Mouse (Mus musculus) small intestine, adult 2 months (tissue): ENCODE data around the gene Dcn. TPM values are rescaled to one million over a fixed set of nuclear protein-coding genes. Genes with fewer than 3 reads are reported as not detected.

Experiments used
- H3K27ac ChIP-seq: fragments of 200-500 bp; 2 replicates; pipeline ENCODE4 v1.5.1; 2012; ENCODE audit warnings: low read depth, low read length, control low read depth, inconsistent platforms; ENCODE audit not compliant: insufficient read depth
- H3K27me3 ChIP-seq: fragments of 200-500 bp; 2 replicates; pipeline ENCODE4 v1.6.1; 2012; ENCODE audit warnings: mild to moderate bottlenecking, moderate library complexity, low read length, inconsistent platforms; ENCODE audit not compliant: control insufficient read depth, insufficient read depth
- H3K36me3 ChIP-seq: fragments of 200-500 bp; 2 replicates; pipeline ENCODE4 v1.6.1; 2012; ENCODE audit warnings: mild to moderate bottlenecking, low read length, control low read depth, inconsistent platforms; ENCODE audit not compliant: control insufficient read depth, insufficient read depth
- H3K4me1 ChIP-seq: fragments of 200-500 bp; 2 replicates; pipeline ENCODE4 v1.6.1; 2012; ENCODE audit warnings: low read length, inconsistent platforms, mixed read lengths; ENCODE audit not compliant: control insufficient read depth, insufficient read depth, insufficient read length
- H3K4me3 ChIP-seq: fragments of 200-500 bp; 2 replicates; pipeline ENCODE4 v1.5.1; 2012; ENCODE audit warnings: low read depth, mild to moderate bottlenecking, control low read depth, inconsistent platforms, low read length, moderate library complexity
- CTCF ChIP-seq: fragments of 200-500 bp; IDR thresholded peaks from 2 replicates; pipeline ENCODE4 v1.5.1; 2012; ENCODE audit warnings: low read depth, mild to moderate bottlenecking, control low read depth, inconsistent platforms, low read length, moderate library complexity, mixed read lengths; ENCODE audit not compliant: insufficient replicate concordance, insufficient read length; ENCODE audit errors: extremely low read depth
- POLR2A ChIP-seq: fragments of 200-500 bp; IDR thresholded peaks from 2 replicates; pipeline ENCODE4 v1.6.1; 2012; ENCODE audit warnings: low read depth, mild to moderate bottlenecking, control low read depth, inconsistent platforms, low read length, moderate library complexity
- WGBS: fragments of 180-500 bp; shearing (Covaris S2); methylation state at CpG from one replicate; pipeline ENCODE4 v1.1.7; 2018; 5-methylcytosine and 5-hydroxymethylcytosine counted together
- polyA plus RNA-seq: library from polyadenylated mRNA; depleted of rRNA; stranded (reverse); fragments of >200 nt; gene quantifications from 2 replicates; pipeline ENCODE4 v1.2.3, GENCODE M21; 2012

Gene Dcn
- polyA plus RNA-seq, 1 experiment, result 33.5 TPM

- 81% methylated on average over 3 of the region's 3 CpGs for WGBS
- no peaks in the 10 kb centered on the region for H3K27me3 ChIP-seq
- TF ChIP-seq CTCF, result no peak
- no peak for TF ChIP-seq POLR2A
- no peaks in the 10 kb centered on the region for H3K4me1 ChIP-seq
- H3K27ac ChIP-seq, result no peak overlapping the region
- H3K36me3 ChIP-seq, result no peaks in the 10 kb centered on the region
- H3K4me3 ChIP-seq, result no peak overlapping the region
These were observed 12.6 kb upstream of the Dcn start for GRCm38 (mm10) chr10:97466818-97467217.

GRCm38 (mm10) chr10:97469411-97470140 is 9.8 kb upstream of the Dcn start:
- Histone ChIP-seq H3K4me3 (no peak overlapping the region), H3K36me3 (no peaks in the 10 kb centered on the region), H3K27ac (0 out of 2 replicates have a peak overlapping the region, but pooled peaks have one; percentile 45), H3K27me3 (no peaks in the 10 kb centered on the region), H3K4me1 (no peaks in the 10 kb centered on the region)
- 48% methylated on average over 3 of the region's 3 CpGs for WGBS
- TF ChIP-seq POLR2A, result no peak
- TF ChIP-seq CTCF, result no peak

- no peak for TF ChIP-seq POLR2A
- no peak for TF ChIP-seq CTCF
- Histone ChIP-seq H3K27ac (no peak overlapping the region), H3K27me3 (no peaks in the 10 kb centered on the region), H3K36me3 (no peaks in the 10 kb centered on the region), H3K4me3 (no peak overlapping the region), H3K4me1 (0 out of 2 replicates have a peak, but pooled peaks cover 2% of the 10 kb centered on the region)
- WGBS, result 65% methylated on average over 6 of the region's 6 CpGs
These were observed 3.9 kb upstream of the Dcn start for GRCm38 (mm10) chr10:97475460-97475859.

GRCm38 (mm10) chr10:97478259-97478658 is 1.1 kb upstream of the Dcn start:
- no peak for TF ChIP-seq CTCF
- TF ChIP-seq POLR2A, result no peak
- 81% methylated on average over 3 of the region's 3 CpGs for WGBS
- Histone ChIP-seq H3K36me3 (no peaks in the 10 kb centered on the region), H3K27me3 (no peaks in the 10 kb centered on the region), H3K4me3 (no peak overlapping the region), H3K4me1 (0 out of 2 replicates have a peak, but pooled peaks cover 2% of the 10 kb centered on the region), H3K27ac (peak overlapping the region; percentile 15; the same call in 1 of the 2 replicates)

- Histone ChIP-seq H3K27ac (no peak overlapping the region), H3K4me1 (0 out of 2 replicates have a peak, but pooled peaks cover 2% of the 10 kb centered on the region), H3K4me3 (no peak overlapping the region), H3K27me3 (no peaks in the 10 kb centered on the region), H3K36me3 (no peaks in the 10 kb centered on the region)
- WGBS, result 86% methylated on average over 5 of the region's 5 CpGs
- no peak for TF ChIP-seq CTCF
- no peak for TF ChIP-seq POLR2A
These were observed 2.7 kb downstream of the Dcn start for GRCm38 (mm10) chr10:97482150-97482549.

GRCm38 (mm10) chr10:97484049-97484448 is 4.6 kb downstream of the Dcn start:
- H3K36me3 ChIP-seq, result no peaks in the 10 kb centered on the region
- no peak overlapping the region for H3K27ac ChIP-seq
- no peaks in the 10 kb centered on the region for H3K27me3 ChIP-seq
- TF ChIP-seq CTCF (no peak), POLR2A (no peak)
- H3K4me1 ChIP-seq, result 0 out of 2 replicates have a peak, but pooled peaks cover 2% of the 10 kb centered on the region
- no peak overlapping the region for H3K4me3 ChIP-seq
- 19% methylated on average over 2 of the region's 2 CpGs for WGBS

GRCm38 (mm10) chr10:97485151-97485550 is 5.7 kb downstream of the Dcn start:
- no peak overlapping the region for H3K27ac ChIP-seq
- H3K4me3 ChIP-seq, result no peak overlapping the region
- no peaks in the 10 kb centered on the region for H3K4me1 ChIP-seq
- no peaks in the 10 kb centered on the region for H3K36me3 ChIP-seq
- TF ChIP-seq POLR2A, result no peak
- no peak for TF ChIP-seq CTCF
- no peaks in the 10 kb centered on the region for H3K27me3 ChIP-seq
- WGBS, result 24% methylated on average over 2 of the region's 2 CpGs

GRCm38 (mm10) chr10:97486085-97486484 is 6.7 kb downstream of the Dcn start:
- Histone ChIP-seq H3K4me1 (no peaks in the 10 kb centered on the region), H3K4me3 (no peak overlapping the region), H3K27ac (no peak overlapping the region), H3K27me3 (no peaks in the 10 kb centered on the region), H3K36me3 (no peaks in the 10 kb centered on the region)
- TF ChIP-seq CTCF, result no peak
- TF ChIP-seq POLR2A, result no peak
